Mouse (Mus musculus) thymus, adult 2 months (tissue): Measurements from ENCODE around the gene Scn1b.

Experiments used
- CTCF ChIP-seq: fragments of 200-500 bp; IDR thresholded peaks from 2 replicates; pipeline ENCODE4 v1.5.1; 2012; ENCODE audit warnings: mild to moderate bottlenecking, control low read depth, low read length, moderate library complexity, borderline replicate concordance; ENCODE audit not compliant: control insufficient read depth, poor library complexity, insufficient read depth; ENCODE audit errors: extremely low read depth
- POLR2A ChIP-seq: fragments of 200-500 bp; IDR thresholded peaks from 2 replicates; pipeline ENCODE4 v1.6.1; 2012; ENCODE audit warnings: mild to moderate bottlenecking, low read length, control low read depth, moderate library complexity; ENCODE audit not compliant: control insufficient read depth, poor library complexity, insufficient read depth; ENCODE audit errors: extremely low read depth

GRCm38 (mm10) chr7:31144886-31145285, 18.1 kb upstream of the Scn1b start:
- TF ChIP-seq CTCF (peak; percentile 37; the same call in 1 of the 2 replicates), POLR2A (no peak)
